Mouse (Mus musculus) gastrocnemius, adult 2 months (tissue): ENCODE measurements around the gene Pphln1. TPM values are rescaled to one million over a fixed set of nuclear protein-coding genes. Genes with fewer than 3 reads are reported as not detected.

ENCODE experiments used
- DNase-seq: peaks from one replicate; pipeline ENCODE4 v3.0.0; 2022
- H3K27ac ChIP-seq: fragments of 200-600 bp; 2 replicates; pipeline ENCODE4 v1.8.1; 2022; ENCODE audit warnings: mild to moderate bottlenecking
- H3K4me3 ChIP-seq: fragments of 200-600 bp; 2 replicates; pipeline ENCODE4 v1.8.1; 2022; ENCODE audit warnings: mild to moderate bottlenecking, moderate library complexity
- CTCF ChIP-seq: fragments of 200-600 bp; IDR thresholded peaks from 2 replicates; pipeline ENCODE4 v1.8.1; 2022; ENCODE audit warnings: antibody characterized with exemption, mild to moderate bottlenecking, moderate library complexity
- intact Hi-C: fragments of 180-260 bp; cut with DNase I; formaldehyde crosslinking; loops from one replicate; pipeline ENCODE4 v1.15.1; 2025
- total RNA-seq, 2 experiments: library from RNA; stranded (reverse); gene quantifications; 2 replicates each; pipeline ENCODE4 v1.2.3; 2021

The Pphln1 gene
- total RNA-seq, 2 experiments from 2014 or later = 14.2 to 14.8 TPM

DNA sequence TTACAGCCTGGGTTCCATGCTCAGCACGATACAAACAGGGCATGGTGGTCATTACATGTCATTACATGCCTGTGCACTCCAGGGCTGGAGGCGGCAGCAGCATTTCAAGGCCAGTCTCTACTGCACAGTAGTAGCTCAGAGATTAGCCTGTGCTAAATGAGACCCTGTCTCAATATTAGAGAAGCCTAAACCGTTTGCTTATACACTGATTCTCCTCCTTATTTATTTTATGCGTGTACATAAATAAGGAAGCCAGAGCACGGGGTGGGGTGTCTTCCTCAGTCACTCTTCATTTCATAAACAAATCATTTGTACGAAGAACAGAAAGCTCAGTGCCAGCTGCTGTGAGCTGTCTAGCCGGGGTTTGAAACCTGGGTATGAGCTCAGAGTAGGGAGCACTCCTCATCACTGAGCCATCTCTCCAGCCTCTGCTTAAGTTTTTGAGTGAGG, 86.1 kb downstream of the Pphln1 start:
- Histone ChIP-seq H3K4me3 (no peak overlapping the region), H3K27ac (no peak overlapping the region)
- DNase-seq = no peak
- TF ChIP-seq CTCF = no peak
- intact Hi-C loops = no loop called here

DNA sequence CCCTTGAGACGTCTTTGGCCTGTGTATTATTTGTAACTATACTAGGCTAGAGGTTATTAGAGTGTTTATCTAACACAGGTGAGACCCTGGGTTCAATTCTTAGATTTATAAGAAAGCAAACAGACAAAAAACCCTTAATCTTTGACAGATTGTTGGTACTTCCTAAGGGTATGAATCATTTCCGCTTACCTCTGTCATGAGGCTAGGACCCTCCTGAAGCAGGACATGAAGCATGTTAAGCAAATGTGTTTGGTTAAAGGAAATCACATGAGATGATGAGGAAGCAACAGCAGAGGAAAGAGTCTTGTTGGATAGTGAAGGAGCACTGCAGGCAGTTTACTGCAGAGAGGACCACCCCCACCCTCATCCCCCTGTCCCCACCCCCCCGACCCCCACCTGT, 87.1 kb downstream of the Pphln1 start:
- no peak for TF ChIP-seq CTCF
- DNase-seq = no peak
- Histone ChIP-seq H3K27ac (peak overlapping the region; percentile 56), H3K4me3 (no peak overlapping the region)
- intact Hi-C loops = no loop called here

DNA sequence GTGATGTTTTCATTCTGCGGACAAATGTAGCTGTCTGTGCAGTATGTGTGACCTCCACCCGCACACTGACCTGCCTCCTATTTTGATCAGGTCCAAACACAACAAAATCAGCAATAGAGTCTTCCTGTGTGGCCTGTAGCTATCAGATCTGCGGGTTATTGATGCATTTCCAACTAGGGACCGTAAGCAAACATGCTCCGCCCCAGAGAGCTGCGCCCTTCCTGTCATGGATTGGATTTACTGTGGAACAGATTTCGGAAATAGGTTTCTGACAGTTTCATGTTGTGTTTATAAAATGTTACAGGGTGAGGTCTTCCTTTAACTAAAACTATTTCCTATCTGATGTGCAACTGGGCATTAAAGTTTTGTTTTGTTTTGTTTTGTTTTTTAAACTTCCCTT, 87.9 kb downstream of the Pphln1 start:
- Histone ChIP-seq H3K27ac (peak overlapping the region; percentile 56), H3K4me3 (no peak overlapping the region)
- TF ChIP-seq CTCF = no peak
- DNase-seq = no peak
- intact Hi-C loops = no loop called here

DNA sequence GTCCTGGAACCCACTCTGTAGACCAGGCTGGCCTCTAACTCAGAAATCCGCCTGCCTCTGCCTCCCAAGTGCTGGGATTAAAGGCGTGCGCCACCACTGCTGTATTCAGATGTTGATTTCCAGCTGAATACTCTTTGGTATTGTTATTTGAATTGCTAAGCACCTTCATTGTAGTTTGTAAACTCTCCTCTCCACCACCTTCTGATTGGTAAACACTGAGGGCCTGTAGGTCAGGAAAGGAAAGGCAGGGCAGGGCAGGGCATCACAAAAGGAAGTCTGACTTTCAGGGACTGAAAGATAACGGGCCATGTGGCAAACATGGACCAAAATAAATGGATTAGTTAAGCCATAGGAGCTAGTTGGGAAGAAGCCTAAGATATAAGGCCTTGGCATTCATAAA, 91.4 kb downstream of the Pphln1 start:
- no peak for DNase-seq
- no peak overlapping the region for H3K27ac ChIP-seq
- intact Hi-C loops = no loop called here
- TF ChIP-seq CTCF = no peak
- H3K4me3 ChIP-seq = no peak overlapping the region

DNA sequence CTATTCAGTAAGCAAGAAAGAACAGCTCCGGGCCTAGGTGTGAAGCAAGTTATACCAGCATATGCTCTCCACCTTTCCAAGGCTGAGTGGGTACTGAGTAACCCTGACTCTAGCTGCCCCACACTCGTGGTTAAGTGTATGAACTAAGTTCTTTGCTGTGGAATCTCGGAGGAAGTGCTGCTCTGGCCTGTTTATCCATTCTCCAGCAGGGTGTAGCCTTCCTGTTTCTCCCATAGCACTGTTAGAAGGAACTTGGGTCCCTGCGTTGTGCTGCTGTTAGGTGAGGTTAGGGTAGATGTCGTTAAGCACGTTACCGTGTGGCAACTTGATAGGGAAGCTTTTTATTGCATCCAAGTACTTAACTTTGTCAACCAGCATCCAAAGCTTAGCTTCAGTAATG, 96.5 kb downstream of the Pphln1 start:
- TF ChIP-seq CTCF = 0 out of 2 replicates have a peak, but pooled peaks have one; percentile 9
- no peak overlapping the region for H3K4me3 ChIP-seq
- H3K27ac ChIP-seq = peak overlapping the region; percentile 54
- DNase-seq = no peak
- intact Hi-C loops = no loop called here

DNA sequence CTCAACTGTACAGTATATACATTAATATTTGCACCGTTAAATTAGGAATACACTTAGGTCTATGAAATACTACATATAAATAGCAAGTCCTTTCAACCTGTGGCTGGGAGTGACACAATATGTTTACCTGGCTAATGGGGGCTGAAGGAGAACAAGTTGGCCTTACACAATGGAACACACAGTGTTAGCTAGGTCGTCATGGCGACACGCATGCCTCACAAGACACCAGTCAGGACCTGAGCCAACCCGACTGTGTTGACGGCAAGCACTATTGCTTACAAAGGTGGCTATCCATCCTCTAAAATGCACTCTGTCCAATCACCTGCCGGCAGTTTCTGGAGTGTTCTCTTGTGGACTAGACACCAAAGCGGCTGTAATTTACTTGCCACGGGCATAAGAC, 101.7 kb downstream of the Pphln1 start:
- no peak for DNase-seq
- TF ChIP-seq CTCF = no peak
- H3K27ac ChIP-seq = no peak overlapping the region
- no peak overlapping the region for H3K4me3 ChIP-seq
- intact Hi-C loops = no loop called here

DNA sequence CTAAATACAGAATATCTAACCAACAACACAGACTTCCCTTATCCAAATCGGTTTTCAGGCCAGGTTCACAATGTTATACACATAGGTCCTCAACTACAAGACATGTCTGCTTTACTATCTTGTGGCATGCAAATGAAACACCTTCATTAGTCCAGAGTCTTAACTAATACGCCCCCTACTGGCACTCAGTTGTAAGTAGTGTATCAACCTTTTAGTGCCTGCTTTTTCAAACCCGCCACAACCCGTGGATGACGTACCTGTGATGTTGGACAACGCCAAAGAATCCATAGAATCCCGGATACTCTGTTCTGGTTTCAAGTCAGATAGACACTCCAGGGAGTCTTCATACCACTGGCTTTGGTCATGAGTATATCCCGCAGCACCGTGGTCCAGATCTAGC, 104.6 kb downstream of the Pphln1 start:
- intact Hi-C loops = no loop called here

DNA sequence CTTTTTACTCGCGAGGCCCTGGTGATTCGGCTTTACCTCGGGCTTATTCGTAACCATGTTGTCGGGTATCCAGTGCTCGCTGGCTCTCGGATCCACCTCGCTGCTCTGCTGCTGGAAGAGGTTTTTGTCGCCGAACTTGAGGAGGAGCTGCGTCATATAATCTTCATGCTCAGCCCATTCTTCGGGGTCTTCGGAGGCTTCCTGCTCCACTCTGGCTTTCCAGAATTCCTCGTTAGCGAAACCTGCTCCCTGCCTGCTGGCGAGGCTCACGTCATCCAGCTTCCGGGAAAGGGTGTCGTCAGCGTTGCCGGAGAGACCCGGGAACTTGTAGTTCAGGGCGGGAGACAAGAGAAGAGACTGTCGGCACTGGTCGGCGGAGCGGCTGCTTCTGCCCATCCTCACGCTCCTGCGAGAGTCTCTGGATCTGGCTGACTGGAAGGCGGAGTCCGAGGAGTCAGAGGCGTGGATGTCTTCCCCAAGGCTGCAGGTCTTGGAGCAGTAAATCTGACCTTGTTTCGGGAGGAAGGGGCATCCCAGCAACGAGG, 105.1 kb downstream of the Pphln1 start:
- TF ChIP-seq CTCF = no peak
- DNase-seq = no peak
- Histone ChIP-seq H3K4me3 (no peak overlapping the region), H3K27ac (no peak overlapping the region)
- intact Hi-C loops = no loop called here

More for the DNA sequence above, 104.6 kb downstream of the Pphln1 start:
- H3K27ac ChIP-seq = no peak overlapping the region
- no peak overlapping the region for H3K4me3 ChIP-seq
- DNase-seq = no peak
- TF ChIP-seq CTCF = peak; percentile 43; the same call in 1 of the 2 replicates

DNA sequence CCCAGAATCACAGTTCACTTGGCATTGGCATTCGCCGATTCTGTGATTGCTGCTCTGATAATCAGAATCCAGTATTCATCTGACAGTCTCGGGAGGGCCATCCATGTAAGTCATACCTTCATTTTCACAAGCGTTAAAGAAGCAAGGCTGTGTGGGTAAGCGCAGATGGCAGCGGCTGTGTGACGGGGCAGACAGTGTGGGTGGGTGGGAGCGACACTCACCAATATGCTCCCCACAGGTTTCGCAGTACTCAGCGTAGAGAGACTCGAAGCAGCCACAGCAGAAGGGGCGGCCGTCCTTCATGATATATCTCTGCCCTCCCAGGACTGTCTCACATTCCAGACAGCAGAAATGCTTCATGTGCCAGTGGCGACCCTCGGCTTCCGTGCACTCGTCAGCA, 106.7 kb downstream of the Pphln1 start:
- no peak for DNase-seq
- intact Hi-C loops = no loop called here
- Histone ChIP-seq H3K4me3 (no peak overlapping the region), H3K27ac (no peak overlapping the region)
- no peak for TF ChIP-seq CTCF

DNA sequence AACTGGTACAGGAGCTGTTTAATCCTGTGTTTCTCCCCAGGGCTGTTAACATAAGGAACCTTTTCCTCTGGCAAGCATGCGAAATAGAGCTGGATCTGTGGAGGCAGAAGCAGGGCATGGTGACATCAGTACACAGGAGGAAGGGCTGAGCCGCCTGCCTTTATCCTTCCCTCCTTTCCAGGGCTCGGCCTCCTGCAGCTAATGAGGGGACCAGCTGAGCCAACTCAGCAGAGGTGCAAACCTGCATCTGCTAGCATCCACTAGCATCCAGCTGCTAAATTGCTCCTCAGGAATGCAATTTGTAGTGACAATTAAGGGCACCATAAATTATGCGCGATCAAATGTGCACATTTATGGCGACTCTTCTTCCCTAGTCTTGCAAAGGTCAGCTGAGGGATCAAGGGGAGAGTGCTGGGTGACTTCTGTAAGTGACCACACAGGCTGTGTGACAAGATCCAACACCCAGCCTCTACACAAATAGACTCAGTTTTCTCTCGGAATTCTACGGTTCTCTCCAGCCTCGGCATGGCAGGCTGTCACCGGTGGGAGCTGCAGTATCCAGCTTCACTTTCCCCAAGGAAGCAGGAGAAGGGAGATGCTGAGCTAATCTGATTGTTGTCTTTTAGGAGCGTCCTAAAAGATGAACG, 112.7 kb downstream of the Pphln1 start:
- intact Hi-C loops = no loop called here
- DNase-seq = no peak
- TF ChIP-seq CTCF = no peak
- no peak overlapping the region for H3K4me3 ChIP-seq
- H3K27ac ChIP-seq = no peak overlapping the region

DNA sequence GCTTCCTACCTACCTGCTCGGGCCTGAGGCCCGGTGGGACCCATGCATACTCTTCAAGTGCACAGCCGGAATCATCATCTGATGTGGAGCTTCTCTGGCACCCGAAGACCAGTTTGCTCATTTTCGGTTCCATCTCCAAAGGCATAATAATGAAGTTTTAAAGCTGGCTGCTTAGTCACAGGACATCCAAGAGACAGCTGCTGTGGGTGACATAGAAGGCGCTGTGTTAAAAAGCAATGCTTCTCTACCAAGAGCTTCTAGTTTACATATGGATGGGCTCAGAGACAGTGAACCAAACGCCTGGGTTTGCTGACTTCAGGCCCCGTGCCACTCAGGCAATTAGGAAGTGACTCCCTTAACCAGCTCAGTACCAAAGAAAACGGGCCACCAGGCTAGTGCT, 114.3 kb downstream of the Pphln1 start:
- intact Hi-C loops = no loop called here
- H3K4me3 ChIP-seq = no peak overlapping the region
- no peak overlapping the region for H3K27ac ChIP-seq
- no peak for DNase-seq
- no peak for TF ChIP-seq CTCF

DNA sequence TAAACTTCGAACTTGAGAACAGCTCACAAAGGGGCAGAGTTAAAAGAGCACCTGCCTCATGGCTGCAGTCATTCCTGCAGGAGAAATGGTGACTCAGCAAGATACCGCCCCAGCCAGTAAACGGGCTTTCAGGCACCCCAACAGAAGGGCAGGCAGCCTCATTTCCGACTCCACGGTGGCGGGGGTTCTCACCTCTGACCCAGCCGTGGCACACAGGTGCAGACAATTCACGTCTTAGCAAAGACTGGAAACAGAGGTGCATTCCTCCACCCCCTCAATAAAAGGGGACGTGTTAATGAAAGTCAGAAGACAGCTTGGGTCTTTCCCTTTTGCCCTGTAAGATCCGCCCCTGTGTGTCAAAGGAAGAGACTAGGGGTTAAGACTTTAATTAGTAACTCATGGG, 115.8 kb downstream of the Pphln1 start:
- no peak for TF ChIP-seq CTCF
- intact Hi-C loops = no loop called here
- Histone ChIP-seq H3K4me3 (peak overlapping the region; percentile 43), H3K27ac (no peak overlapping the region)
- DNase-seq = no peak

DNA sequence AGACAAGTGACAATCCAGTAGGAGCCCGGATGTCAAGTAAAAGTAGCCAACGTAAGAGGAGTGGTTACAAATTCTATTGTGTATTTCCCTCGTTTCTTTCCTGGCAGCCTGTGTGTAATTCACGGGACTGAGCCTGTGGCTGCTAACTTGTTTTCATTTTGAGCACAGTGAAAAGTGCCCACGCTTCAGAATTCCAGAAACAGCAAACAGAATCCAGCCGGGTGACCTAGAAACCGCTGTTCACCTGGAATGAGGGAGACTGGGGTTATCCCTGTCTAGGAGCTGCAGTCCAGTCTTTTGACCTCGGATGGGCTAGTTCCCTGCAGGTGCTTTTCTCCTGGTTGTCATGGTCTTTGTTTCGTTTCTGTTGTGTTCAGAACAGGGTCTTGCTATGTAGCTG, 117.2 kb downstream of the Pphln1 start:
- intact Hi-C loops = no loop called here
- Histone ChIP-seq H3K27ac (peak overlapping the region; percentile 32), H3K4me3 (no peak overlapping the region)
- no peak for DNase-seq
- TF ChIP-seq CTCF = no peak

DNA sequence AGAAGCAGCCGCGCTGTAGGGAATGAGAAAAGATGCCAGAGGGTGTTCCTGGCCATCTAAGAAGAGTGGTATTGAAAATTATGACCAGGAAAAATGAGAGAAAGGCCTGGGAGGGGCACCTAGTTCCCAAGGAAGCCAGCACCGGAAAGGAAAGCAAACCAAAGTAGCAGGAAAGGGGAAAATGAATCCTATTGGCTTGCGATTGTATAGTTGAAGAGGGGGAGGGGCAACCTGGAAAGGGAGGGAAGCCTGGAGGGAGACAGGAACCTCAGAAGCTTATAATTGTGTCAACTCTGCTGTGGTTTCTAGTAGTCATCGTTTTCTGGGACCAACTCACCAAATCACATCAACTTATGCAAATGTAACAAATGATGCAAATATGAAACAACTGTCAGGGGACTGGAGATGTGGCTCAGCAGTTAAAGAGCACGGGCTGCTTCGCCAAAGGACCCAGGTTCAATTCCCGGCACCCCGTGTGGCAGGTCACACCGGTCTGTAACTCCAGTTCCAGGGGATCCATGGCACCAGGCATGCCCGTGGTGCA, 118.9 kb downstream of the Pphln1 start:
- H3K27ac ChIP-seq = peak overlapping the region; percentile 88
- intact Hi-C loops = no loop called here
- no peak for DNase-seq
- TF ChIP-seq CTCF = no peak
- H3K4me3 ChIP-seq = peak overlapping the region; percentile 94
